Mouse (Mus musculus) T-helper 17 cell (primary cell): Measurements from ENCODE around the gene Figla.

ENCODE experiments used
- in situ Hi-C, 2 experiments: fragments of 300-600 bp; cut with MboI, MseI; formaldehyde crosslinking; loops; 1 replicate in 1 of 2; 2 replicates in 1 of 2; pipeline ENCODE4 v1.15.1; 2025; ENCODE audit warnings: high pct_unique_total_duplicates in 2 of 2

Gene Figla

DNA sequence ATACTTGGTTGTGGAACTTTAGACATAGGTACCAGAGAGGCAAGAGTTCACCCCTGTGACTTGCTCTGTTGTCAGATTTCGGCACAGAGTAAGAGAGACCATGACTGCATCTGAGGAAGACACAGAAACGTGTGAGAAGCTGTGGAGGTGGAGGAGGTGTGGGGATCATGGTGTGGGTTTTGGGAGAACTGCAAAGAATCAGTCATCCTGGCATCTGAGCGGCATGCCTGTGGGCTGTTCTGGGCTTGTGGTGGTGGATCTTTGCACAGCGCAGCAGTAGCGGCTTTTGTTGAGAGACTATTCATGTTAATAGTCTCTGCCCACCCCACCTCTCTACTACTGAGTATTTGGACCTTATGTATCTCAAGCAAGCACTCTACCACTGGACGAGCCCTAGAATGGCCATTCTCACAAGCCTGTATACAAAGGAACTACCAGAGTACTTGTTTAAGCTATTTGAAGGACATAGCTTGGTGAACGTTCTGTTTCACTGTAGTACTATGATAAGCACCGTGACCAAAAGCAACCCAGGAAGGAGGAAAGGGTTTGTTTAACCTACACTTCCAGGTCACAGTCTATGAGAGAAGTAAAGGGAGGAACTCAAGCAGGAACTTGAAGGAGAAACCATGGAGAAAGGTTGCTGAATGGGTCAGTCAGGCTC is 10.8 kb downstream of the Figla start:
- in situ Hi-C loops: no loop called here

DNA sequence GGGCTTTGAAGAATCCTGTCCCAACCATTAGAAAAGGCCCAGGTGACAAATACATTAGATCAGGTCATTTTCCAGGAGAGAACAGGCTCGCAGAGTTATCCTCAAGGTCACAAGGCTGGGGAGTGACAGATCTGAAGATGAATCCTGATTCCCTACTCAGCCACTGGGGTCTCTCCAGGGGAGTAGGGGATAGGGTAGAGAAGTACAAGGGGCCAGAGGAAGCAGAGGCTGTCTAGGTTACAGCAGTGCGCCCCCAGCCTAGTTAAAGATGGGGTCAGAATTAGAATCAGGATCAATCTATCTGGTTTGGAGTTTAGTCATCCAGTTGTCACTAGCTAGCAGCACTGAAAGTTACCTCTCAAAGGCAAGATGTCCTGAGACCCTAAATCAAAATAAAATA is 12.2 kb downstream of the Figla start:
- in situ Hi-C loops: no loop called here

DNA sequence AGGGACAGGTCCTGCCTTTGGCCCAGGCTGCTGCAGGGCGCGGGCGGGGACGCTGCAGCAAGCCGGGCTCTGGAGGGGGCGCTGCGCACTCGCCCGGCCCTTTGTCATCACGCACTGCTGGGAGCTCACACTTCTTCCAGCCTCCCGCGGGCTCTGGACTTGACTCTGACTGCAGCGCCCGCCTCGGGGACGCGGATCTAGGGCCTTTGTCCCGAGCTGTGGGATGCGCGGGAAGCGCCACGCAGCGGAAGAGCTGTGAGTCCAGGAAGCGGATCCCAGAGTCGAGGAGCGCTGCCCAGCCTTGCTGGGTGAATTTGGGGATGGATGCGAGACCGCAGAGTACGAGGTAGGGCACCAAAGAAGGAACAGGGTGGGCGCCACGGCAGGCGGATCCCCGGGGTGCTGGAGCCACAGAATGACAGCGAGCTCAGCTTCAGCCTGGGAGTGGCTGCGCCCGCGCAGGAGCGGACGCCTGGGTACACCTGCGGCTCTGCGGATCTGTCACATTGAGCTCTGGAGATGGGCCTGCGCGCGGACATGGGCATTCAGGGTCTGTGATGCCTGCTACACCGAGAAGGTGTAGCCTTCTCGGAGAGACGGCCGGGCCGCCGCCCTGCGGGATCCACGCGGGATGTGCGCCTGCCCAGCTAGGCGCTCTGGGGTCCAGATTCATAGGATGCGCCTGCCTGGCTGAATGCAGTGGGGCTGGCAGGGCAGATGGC is 12.8 kb downstream of the Figla start, which contains the start of gene Add2:
Gene Add2, plus strand, starts transcription at position 81 of the 722 bp plus-strand sequence.
- in situ Hi-C loops: no loop called here

DNA sequence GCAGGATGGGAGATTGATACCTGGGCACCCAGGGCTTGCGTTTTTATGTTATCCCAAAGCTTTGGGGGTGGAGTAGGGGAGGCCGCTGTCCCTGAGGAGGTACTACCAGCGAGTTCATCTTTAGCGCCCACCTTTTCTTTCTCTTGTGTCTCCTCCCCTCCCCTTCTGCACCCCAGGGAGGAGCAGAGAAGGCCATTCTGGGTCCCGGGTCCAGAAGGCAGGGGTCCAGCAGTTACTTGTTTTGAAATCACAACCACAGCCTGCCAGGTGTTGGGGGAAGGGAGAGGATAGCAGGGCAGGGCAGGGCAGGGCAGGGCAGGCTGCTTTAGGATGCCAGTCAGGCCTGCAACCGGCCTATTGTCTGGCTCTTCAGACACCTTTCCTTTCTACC is 13.3 kb downstream of the Figla start:
- in situ Hi-C loops: no loop called here

DNA sequence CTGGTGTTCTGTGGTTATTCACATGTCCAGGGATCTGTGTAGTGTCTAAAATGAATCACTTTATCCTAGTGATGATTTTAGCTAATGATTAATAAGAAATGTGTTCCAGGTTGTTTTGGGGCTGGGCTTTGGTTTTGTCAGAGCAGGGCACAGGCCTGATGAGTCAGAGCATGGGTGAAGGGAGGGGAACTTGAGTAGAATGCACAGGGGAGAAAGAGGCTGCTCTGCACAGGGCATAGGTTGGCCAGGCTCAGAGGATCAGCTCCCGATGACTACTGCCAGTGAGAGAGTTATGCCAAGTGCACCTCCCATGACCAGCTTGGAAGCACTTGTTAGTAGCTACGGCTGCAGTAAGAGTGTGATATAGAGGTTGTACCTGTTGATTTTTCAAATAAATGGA is 15.6 kb downstream of the Figla start:
- in situ Hi-C loops: loop anchor here in 1 of 2 experiments (10.0 kb wide), 1 partner anchor 757 kb away; no protein-coding TSS in a partner anchor

DNA sequence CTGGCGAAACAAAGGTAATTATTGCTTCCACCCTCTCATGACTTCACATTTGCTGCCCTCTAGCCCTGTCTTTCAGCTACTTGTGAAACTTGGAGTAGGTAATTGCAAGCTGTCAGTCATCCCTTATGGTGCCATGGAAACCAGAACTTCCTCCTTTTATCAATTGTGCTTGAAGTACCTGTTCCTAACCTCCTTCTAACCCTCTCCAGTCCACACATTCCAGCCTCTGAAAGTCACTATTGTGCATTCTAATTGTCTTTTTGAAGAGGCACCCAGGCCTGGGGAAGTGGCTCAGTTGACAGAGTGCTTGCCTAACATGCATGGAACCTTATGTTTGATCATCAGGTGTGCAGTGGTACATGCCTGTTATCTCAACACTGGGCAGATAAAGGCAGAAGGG is 17.7 kb downstream of the Figla start:
- in situ Hi-C loops: loop anchor here in 1 of 2 experiments (10.0 kb wide), 1 partner anchor 759 kb away; no protein-coding TSS in a partner anchor

DNA sequence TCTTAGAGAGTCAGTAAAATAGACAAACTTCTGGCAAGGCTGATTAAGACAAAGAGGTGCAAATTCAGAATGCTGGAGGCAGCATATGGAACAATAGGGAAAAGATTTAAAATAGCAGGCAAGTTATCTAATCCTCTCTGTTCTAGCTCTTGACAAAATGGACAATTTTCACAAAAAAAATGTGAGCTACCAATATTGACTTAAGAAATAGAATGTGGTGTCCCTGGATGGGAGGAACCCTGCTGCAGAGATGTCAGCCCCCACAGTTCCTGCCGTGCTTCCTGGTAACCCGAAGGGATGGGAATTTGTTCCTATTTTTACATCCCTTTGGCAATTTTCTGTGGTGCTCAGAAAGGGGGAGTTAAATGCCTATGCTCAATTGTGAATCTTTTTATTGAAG is 22.9 kb downstream of the Figla start:
- in situ Hi-C loops: loop anchor here in 1 of 2 experiments (10.0 kb wide), 1 partner anchor 764 kb away; no protein-coding TSS in a partner anchor

DNA sequence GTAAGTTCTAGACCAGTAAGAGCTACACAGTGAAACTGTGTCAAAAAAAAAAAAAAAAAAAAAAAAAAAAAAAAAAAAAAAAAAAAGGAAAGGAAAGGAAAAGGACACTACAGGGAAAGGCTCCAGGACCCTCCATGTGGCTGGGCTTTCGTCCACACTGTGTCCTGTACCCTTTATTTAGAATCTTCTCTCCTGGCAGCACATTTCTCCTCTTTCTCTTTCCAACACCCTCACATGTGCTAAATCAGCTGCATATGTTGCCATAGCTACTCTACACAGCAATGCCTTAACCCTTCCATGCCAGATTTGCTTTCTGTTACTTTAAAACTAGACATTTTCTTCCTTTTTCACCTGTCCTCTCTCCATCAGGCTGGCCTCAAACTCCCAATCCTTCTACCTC is 24.2 kb downstream of the Figla start:
- in situ Hi-C loops: no loop called here

DNA sequence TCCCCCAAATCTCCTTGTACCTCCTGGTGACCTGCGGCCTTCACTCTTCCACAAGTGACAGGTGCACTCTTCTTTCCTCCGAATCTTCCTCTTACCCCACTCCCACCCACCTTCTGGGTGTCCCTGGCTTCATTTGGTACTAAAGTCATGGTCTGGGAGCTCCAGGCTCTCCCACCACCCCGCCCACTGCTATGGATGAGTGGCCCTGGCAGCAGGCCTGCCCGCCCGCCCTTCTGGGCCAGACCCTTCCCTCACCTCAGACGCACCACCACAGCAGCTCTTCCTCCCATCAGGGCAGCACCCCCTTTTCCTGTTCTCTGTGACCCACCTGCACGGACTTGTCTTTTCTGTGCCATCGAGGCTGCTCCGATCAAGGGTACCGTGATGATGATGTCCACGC is 31.5 kb downstream of the Figla start:
- in situ Hi-C loops: no loop called here

DNA sequence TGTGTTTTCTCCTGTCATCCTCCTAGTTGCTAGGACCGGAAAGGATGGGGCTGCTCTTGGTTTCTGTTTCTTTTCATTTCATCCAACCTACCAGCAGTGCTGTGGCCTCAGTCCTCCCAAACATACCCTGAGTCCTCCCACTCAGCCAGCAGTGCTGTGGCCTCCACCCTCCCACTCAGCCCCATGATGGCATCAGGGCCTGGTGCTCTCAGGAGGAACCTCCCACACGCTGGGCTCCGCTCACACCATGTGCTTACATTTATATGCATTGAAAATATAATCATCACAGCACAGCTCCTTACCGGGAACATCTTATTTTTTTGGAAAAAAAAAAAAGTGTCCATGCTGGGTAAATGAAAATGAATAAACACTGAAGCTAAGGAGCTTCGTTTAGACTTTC is 32.5 kb downstream of the Figla start:
- in situ Hi-C loops: no loop called here

DNA sequence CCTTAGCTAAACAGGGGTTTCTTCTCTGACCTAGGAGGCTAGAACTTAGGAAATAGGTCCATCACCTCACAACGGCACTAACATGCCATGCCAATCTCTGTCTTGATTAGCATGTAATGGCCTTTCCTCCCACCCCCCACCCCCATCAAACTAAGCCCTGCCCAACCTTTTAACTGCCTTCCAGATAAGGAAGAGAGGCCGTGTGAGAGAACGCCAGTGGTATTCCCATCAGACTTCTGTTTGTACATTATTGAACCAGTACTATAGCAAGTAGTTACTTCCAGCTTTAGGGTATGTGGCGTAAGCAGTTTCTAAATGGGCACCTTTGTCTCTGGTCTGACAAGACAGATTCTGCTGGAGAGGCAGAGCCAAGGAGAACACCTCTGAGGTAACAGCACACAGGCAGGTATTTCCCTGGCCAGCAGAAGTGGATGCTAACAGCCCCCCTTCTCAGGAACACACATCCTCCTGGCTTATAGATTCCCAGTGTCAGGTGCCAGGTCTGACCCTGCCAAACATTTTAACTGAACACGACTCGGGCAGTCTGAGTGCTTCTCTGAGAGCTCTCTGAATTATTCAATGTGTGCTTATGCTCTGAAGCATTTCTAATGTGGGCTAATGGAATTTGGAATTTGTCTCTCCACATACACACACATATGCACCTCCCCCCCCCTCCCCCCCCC is 34.8 kb downstream of the Figla start:
- in situ Hi-C loops: no loop called here

DNA sequence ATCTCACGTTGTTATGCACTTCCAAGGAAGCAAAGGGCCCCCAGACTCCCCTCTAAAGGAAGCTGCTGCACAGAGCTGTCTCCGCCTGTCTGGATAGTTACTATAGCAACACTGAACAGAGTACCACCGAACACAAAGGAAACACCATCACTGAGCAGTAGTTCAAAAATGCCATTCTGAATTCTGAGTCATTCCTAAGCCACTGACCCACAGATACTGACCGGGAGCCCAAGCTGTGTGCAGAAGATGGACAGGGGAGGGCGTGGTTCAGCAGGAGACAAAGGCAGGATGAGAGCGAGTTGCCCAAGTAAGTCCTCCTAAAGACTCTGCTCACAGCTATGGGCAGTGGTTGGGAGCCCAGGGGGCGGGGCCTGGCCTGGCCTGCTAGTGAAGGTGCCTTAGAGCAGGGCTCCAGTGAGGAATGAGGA is 36.1 kb downstream of the Figla start:
- in situ Hi-C loops: no loop called here

DNA sequence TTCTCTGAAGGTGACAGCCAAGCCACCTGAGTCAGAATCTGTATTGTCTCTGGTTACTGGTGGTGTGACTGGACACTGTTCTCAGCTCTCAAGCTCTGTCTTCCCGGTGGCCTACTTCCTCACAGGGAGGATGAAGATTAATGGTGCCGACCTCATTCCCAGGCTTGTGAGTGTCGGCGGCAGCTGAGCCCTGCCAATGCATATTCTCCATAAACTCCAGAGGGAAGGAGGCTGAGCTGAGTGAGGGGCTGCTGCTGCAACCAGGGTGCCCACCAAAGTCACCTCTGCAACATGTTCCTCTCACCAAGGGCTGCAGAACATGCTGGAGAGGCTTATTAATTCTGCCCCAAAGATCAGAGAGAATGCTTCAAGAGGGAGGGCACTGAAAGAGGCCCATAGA is 36.6 kb downstream of the Figla start:
- in situ Hi-C loops: no loop called here

DNA sequence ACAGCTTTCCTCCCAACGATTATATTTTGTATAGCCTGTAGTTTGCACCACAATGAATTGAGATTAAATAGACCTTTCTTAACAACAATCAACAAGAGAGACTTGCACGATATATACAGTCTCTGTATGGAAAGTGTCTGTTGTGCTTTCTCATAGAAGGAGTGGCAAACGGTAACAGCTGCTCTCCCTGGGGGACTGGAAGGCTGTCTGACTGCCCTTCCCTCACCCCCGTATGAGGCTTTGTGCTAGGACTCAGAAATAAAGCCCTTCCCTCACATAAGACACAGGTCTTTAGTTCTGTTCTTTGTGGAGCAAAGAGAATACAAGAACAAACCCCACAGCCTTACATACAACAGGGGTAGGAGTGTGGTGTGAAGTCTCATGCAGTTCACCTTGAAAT is 37.1 kb downstream of the Figla start:
- in situ Hi-C loops: no loop called here

DNA sequence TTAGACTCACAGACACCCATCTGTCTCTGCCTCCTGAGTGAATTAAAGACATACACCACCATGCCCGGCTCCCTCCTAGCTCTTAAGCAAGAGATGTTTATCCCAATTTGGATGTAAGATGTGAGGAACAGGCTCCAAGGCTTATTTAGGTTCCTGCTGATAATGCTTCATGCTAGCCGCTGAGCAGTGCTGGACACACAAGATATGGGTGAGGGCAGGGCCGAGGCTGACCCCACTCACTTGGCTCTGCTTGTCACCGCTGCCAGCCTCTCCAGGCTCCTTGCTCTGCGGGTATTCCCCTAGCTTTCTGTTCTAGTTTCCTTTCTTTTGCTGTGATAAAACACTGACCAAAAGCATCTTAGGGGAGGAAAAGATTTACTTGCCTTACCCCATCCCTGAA is 37.6 kb downstream of the Figla start:
- in situ Hi-C loops: no loop called here

DNA sequence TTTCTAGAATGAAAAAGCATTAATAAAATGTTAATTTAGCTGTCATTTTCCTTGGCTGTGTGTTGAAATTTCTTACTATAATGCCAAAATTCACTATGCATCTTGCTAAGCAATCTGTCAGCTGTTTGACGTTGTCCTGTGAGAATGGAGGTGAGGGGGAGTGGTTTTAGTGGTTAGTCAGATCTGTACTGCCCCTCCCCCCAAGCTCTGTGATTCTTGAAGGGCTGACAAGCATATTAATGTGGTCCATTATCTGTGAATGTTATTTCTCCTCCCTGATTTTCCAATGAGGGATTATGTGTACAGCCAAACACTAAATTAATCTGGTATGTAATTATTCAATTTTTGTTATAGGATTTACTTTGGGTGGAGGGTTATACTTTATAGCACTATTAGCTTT is 42.5 kb downstream of the Figla start:
- in situ Hi-C loops: no loop called here

DNA sequence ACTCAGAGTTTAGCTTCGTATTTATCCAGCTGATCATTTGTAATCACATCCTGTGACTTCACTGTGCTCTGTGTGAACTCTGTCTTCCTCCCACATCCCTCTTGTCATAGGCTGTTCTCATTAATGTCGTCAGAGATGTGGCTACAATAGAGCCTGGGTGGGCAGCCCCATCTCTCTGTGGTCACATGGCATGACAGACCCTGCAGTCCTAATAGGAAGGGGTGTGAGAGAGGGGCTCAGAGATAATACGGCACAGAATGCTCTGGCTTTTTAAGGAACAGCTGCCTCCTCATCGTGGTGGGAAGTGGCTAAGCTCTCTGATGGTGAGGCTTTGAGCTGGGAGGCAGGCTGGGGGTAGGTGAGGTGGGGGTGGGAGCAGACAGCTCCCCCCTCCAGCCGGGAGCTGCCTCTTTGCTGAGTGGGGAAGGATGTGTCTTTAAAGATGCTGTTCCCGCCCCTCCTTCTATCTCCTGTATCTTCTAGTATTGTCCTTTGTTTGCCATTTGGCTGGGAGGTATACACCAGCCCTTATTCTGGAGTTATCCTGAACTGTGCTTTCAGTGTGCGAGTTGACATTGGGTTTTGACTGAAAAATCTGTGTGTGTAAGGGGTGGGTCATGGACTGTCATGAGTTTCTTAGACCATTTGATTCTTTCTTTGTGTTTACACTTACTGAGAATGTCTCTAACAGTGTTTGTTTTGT is 43.3 kb downstream of the Figla start:
- in situ Hi-C loops: no loop called here

DNA sequence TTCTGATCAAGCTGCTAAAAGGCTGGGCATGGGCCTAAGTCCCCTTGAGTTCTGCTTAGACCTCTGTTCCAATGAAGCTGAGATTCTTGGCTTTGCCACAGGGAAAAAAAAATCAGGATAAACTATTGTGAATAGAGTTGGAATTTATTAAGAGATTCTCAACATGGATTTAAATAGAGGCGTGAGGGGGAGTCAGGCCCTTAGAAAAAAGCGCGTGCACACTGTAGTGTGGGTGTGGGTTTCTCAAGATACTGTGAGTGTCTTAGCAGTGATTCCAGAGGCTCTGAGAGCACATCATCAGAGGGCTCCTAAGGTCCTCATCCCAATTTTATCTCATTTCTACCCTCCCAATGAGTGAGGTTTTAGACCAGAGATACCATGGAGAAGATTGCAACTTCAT is 44.2 kb downstream of the Figla start:
- in situ Hi-C loops: no loop called here

DNA sequence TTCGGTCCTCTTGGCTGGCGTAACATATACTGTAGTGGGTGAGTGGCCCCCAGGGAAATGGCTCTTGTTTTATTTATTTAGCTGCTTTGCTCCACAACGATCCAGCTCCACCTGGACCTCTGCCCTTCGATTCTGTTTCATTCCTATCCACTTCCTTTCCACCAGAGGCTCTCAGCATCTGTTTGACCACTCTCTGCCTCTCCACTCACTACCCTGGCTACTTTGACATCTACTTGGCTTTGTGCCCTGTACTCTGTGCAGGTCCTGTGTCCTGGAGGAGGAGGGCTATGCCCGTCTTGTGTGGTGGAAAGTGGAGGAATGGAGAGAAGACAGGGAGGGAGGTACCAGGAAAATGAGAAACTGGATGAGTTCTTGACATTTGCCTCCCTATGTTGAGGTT is 46.3 kb downstream of the Figla start:
- in situ Hi-C loops: no loop called here

DNA sequence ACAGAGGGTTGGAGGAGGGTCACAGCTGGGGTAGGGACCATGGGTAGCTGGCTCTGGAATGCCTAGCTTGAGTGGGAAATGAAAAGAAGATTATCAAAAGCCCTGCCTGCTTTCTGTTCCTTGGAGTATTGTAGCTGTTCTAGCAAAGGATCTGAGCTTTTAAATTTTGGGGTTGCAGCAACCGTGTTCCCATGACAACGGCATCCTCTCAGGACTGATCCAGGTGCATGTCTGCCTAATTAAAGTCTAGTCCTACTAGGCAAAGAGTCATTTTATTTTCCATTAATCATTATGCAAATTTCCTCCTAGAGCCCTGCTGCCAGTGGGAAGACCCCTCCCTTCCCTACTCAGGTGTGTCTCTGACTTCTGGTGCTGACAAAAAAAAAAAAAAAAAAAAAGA is 46.7 kb downstream of the Figla start:
- in situ Hi-C loops: no loop called here

DNA sequence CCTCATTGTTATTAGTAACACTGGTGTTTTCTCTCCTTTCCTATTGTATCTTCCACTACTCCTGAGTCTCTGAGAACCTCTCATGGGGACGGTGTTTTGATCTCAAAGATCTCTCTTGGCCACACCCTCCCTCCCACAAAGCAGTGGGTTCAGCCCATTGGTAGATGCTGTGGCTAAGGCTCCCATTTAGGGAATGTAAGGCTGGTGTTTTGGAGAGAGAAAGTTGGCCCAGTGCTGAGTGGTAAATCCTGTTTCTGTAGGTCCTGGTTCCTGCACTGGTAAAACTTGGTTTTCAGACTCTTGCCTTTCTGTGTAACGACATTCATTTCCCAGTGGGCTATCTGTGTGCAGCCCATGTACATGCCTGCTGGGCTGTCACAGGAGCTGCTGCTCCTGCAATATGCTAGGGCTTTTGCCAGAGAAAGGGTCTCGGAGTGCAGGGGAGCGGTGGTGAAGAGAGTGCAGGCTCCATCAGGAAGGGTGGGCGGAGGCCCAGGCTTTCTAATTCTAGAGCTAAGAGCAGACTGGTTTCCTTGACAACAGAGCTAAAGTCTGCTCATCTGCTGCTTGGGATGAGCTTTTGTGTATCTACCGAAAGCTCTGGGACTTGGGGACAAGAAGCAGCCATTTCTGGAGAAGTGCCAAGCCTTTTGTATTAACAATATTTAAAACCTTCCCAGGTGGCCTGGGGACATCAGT is 48.5 kb downstream of the Figla start:
- in situ Hi-C loops: no loop called here
